Mouse (Mus musculus) granulocyte monocyte progenitor cell, adult 5-6 weeks (primary cell): ENCODE results near the gene Fam98c. TPM values are rescaled to one million over a fixed set of nuclear protein-coding genes. Genes with fewer than 3 reads are reported as not detected.
"Not testable (repeated sequence)": the region's sequence is repeated elsewhere in the genome, so short reads cannot be mapped to it uniquely, and the experiment has no call there.

Source experiments
- ATAC-seq: replicated peaks from 2 replicates; pipeline ENCODE4 v1.8.0; 2016; ENCODE audit warnings: mild to moderate bottlenecking, moderate TSS enrichment, inconsistent platforms; ENCODE audit not compliant: poor library complexity, severe bottlenecking
- total RNA-seq, 2 experiments: library from RNA; stranded (forward) in 1 of 2; stranded (reverse) in 1 of 2; fragments of 200-712, 200-1000 nt in 1 of 2; fragments of >200 nt in 1 of 2; fragmentation: Nextera tagmentation in 1 of 2; gene quantifications; 2 replicates each; pipeline ENCODE4 v1.2.3; 2014 to 2017

Fam98c gene
- total RNA-seq (2014; fragmentation: Nextera tagmentation) (18.3 and 18.8 TPM in 2 replicates), total RNA-seq (2017) (21.2 and 25.3 TPM in 2 replicates)

DNA sequence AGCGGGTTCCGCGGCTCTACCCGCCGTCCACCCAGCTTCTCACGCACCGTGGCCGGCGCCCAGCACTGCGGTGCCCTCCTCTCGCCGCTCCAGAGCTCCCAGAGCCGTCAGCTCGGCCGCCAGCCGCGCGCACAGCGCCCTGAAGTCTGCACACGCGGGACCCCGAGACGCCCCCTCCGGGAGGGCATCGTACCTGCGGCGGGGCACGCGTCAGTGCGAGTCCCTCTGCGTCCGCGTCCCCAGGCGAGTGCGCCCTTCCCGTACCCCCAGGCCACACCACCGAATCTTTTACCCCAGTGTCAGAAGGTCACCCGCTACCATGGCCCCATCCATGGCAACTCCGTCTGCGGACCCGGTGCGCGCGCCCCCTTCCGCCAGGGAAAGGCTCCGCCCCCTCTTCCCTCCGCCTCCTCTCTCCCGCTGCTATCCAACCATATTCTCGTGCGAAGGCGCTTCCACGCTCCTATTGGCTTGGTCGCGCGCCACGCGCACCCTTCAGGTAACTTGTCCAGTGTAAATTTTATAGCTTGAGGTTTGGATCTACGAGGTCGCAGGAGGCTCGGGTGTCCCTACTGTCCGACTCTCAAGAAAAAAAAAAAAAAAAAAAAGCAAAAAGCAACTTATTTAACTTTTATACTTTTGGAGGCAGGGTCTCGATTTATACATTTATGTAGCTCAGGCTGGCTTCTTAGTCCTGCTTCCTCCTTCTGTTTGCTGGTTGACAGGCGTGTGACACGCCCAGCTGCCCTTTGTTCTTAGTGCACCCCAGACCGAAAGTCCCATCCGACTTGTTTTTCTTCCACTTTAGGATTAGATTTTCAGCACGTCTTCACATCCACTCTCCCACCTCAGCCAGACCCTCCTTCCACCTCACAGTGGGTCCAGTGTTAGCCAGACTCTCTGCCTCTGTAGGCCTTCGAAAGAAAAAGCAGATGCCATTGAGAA, at the start of gene Fam98c:
Fam98c (minus strand) TSS at position 397 of the 945 bp plus-strand sequence.
- peak; percentile 87 for ATAC-seq

GRCm38 (mm10) chr7:29202577-29202976, 46.5 kb upstream of the Fam98c start:
- no peak for ATAC-seq

DNA sequence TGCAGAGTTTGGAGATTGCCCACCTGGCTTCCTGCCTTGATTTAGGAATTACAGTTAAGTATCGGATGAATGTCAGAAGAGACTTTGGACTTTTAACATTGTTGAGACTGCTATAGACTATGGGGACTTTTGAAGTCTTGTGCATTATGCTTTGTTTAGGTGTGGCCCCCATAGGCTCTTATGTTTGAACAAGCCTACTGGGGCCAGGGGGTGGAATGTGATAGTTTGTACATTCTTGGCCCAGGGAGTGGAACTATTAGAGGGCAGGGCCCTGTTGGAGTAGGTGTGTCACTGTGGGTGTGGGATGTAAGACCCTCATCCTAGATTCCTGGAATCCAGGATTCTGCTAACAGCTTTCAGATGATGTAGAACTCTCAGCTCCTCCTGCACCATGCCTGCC, 38.2 kb upstream of the Fam98c start:
- not testable (repeated sequence) for ATAC-seq

- not testable (repeated sequence) for ATAC-seq
Observed at GRCm38 (mm10) chr7:29181323-29181722, 25.3 kb upstream of the Fam98c start.

GRCm38 (mm10) chr7:29180854-29181236, 24.8 kb upstream of the Fam98c start:
- no peak for ATAC-seq

DNA sequence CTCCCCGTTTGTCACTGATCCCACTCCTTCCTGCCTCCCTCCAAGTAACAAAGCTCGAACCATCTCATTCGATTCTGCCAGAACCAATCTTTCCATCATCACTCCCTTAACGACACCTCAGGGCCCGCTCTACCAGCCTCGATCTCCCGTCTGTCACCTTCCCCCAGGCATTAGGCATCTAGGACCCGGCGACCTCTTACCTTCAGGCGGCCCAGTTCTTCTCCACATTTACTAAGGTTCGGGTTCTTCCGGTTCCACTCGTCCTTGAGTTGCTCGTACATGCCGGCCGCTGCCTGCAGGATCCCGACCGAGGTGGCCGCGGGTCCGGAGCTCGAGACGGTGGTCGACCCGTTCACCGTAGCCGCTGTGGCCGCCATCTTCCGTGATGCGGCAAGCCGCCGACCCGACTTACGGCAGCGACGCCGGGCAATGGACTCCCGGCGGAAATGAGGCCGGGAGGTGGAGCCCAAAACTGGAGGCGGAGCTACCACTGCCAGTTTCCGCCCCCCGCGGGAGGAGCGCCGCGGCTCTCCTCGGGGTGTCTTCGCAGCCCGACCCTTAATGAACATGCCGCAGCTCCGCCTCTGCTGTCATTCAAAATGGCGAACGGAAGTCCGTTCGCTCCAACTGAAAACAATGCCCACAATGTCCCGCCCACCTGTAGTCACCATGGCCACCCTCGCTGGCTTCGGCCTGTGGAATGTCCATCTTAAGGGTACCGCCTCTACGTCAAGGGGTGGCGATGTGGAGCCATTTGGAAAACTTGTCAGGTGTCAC, 24.2 kb upstream of the Fam98c start, which contains the start of gene Psmd8:
Psmd8 (minus strand) TSS at position 625 of the 777 bp plus-strand sequence.
- ATAC-seq = peak; percentile 92

- peak; percentile 54 for ATAC-seq
Observed at GRCm38 (mm10) chr7:29179323-29179722, 23.3 kb upstream of the Fam98c start.

- ATAC-seq = no peak
Observed at GRCm38 (mm10) chr7:29178106-29178505, 22.1 kb upstream of the Fam98c start.

DNA sequence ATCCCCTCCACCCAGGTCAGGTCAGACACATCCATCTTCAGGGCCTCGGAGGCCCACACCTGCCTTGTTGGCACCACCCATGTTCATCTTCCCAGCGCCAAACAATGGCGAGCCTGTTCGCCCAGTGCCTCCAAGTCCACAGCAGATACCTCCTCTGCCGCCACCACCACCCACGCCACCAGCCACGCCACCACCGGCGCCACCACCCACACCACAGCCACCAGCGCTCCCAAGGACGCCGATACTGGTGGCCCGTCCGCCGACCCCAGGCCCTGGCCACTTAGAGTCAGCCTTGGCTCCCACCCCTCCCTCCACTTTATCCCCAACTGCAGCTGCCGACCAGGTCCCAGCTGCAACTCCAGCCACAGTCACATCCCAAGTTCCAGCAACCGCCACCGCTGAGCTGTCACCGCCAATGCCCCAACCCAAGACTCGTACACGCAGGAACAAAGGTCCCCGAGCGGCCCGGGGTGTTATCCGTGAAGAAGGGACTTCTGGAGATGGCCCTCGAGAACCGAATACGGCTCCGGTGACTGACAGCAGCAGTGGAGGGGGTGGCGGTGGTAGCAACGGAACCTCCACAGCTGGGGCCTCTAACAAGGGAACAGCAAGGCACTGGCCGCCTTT, 16.5 kb upstream of the Fam98c start:
- ATAC-seq = no peak

DNA sequence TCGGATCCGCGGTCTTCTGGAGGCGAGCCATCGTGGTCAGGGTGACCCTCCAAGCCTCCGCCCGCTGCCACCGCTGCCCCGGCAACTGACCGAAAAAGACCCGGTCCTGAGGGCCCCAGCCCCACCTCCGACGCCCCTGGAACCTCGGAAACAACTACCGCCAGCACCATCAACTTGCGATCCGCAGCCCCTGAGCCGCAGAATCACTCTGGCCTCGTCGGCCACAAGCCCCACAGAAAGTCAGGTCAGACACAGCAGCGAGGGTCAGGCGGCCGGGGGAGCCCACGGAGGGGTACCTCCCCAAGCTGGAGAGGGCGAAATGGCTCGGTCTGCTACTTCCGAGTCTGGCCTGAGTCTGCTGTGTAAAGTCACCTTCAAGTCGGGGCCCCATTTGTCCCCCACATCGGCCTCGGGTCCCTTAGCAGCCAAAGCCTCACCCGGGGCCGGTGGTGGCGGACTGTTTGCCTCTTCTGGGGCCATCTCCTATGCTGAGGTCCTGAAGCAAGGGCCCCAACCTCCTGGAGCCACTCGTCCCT, 15.6 kb upstream of the Fam98c start:
- ATAC-seq = no peak

GRCm38 (mm10) chr7:29170755-29171561, 14.9 kb upstream of the Fam98c start:
- peak; percentile 40 for ATAC-seq

GRCm38 (mm10) chr7:29170066-29170754, 14.2 kb upstream of the Fam98c start, which contains the start of the genes Ggn and Spred3:
TSS of gene Ggn (plus strand) at chr7:29170210.
TSS of gene Spred3 (minus strand) at chr7:29170411.
- ATAC-seq = peak; percentile 46

- ATAC-seq = peak; percentile 54
Observed at GRCm38 (mm10) chr7:29169231-29170065, 13.4 kb upstream of the Fam98c start.

- ATAC-seq = no peak
Observed at GRCm38 (mm10) chr7:29168791-29169230, 12.8 kb upstream of the Fam98c start.

- no peak for ATAC-seq
Observed at GRCm38 (mm10) chr7:29168121-29168695, 12.2 kb upstream of the Fam98c start.

GRCm38 (mm10) chr7:29167656-29168055, 11.6 kb upstream of the Fam98c start:
- no peak for ATAC-seq

DNA sequence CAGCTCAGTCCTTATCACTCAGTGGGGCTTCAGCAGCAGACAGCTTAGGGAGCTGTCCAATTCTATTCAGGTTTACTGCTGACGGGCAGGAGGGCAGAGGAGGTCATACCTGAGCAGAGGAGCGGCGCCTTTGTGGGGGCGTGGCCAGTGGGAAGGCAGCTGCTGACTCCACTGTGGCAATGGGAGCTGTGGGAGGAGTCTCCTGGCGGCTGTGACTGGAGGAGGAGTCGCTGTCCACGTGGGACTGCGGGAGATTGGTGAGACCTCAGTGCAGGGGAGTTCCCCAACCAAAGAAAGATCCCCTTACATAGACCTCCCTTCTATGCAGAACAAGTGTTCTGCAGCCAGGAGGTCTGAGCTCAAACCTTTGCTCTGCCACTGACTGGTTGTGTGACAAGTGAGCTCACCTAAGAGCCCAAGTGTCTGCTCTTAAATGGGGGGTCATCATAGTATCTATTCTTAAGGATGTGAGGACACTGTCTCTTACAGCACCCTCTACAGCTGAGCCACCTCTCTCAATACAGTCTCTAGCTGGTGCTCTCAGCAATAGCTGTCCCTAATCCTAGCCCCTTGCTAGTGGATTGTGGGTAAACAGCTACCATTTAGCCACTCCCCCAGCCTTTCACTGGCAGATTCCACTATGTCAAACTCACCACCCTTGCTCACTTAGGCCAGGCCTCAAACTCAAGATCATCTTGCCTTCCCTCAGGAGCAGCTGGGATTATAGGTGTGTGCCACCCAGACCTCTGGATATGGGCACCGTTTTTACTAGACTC, 6.9 kb upstream of the Fam98c start:
- peak; percentile 96 for ATAC-seq
